Mouse (Mus musculus): ENCODE measurements at regions not wholly inside any gene's neighbourhood (a gene's known extent, or its start where the extent isn't known, plus 50 kb on each side); places are given as distances from the start of the nearest gene placed in this dataset.

DNA sequence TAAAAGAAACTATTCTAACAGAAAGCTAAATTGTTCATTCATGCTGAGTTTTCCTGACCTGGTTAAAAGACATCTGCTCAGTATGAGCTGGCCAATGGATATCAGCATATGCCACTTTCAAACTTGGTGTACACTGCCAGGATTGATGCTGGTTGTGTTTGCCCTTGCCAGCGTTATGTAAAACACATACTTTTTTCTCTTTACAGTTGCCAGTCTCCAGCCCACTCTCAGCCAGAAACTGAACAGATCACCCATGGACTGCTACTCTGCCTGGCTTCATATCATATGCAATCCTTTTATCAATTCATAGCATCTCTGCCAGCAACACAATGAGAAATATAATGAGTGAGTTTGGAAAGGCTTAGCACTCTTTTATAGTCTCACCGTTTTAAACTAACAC lies 940.7 kb upstream of the Epha6 start:
- DNase-seq: peak; percentile 51 to 80

DNA sequence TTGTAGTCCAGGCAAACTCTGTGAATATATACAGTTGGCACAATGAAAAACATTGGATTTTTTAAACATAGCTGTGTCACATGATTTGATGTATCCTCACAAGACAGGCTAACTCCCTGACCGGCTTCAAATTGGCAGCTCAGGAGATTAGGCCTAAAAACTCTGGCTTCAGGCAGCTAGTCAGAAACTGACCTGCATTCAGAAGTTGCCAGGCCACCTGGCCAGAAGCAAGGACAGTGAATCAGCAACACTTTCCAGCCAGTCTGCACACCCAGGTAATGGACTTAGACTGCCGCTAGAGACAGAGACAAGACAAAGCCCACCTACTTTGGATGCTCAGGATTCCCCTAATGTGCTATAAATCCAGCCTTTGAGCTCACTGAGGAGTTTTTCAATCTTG lies 929.4 kb upstream of the Epha6 start:
- DNase-seq: peak; percentile 15 to 46
